13 mouse cellular contexts compared by ENCODE assay signal in the genomic region with DNA sequence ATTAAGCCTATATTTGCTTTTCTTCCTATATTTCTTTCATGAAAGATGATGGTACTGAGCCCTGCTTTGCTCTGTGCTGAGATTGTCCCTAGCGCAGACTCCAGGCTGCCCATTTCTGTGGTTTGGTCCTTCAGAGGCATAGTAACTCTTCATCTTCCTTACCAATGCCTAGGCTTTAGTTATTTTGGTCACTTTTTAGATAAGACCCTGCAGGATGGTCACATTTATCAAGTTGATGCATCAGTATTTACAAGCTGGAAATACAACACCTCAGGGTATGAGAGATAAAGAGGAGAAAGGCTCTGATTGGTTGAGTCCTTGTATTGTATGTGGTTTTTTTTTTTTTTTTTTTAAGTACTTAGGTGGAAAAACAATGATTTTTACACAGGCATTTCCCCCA. TPM values are rescaled to one million over a fixed set of nuclear protein-coding genes. Genes with fewer than 3 reads are reported as not detected.
DNase-seq lines count a peak whose midpoint lies in the region; ATAC-seq and TF ChIP-seq lines count a peak whose summit lies in the region.
"Had no signal": no experiment of that assay in that cellular context is flagged by ENCODE, and none has a peak within 500 bp of the region (broad histone marks: within the 10 kb centered on the region; RNA-seq: fewer than 3 reads in every experiment).

No protein-coding gene starts in this region.

- H3K27ac ChIP-seq in embryonic facial prominence, embryonic 11.5 days (replicated peaks; ENCODE audit: low read depth, low read length) = no peak overlapping the region
- H3K27ac ChIP-seq in forebrain, postnatal 0 days (ENCODE audit: low read depth, low read length) = peak overlapping the region; percentile 84
- H3K27ac ChIP-seq in midbrain, embryonic 13.5 days = peak overlapping the region; percentile 41
- H3K27ac ChIP-seq: limb, embryonic 15.5 days had no signal

- TF ChIP-seq CTCF in forebrain, postnatal 0 days (IDR thresholded peaks at IDR 0.05; ENCODE audit: low read depth) = no peak

- H3K27me3 ChIP-seq in embryonic facial prominence, embryonic 11.5 days (ENCODE audit: control insufficient read depth, insufficient read depth, low read length) = peaks cover 44% of the 10 kb centered on the region
- H3K27me3 ChIP-seq in forebrain, postnatal 0 days (ENCODE audit: insufficient read depth, low read length) = no peaks in the 10 kb centered on the region
- no peaks in the 10 kb centered on the region for H3K27me3 ChIP-seq in midbrain, embryonic 13.5 days

- H3K4me2 ChIP-seq in embryonic facial prominence, embryonic 11.5 days (ENCODE audit: low read depth, low read length) = no peak overlapping the region
- H3K4me2 ChIP-seq in forebrain, postnatal 0 days (ENCODE audit: low read depth) = peak overlapping the region; percentile 98
- H3K4me2 ChIP-seq in midbrain, embryonic 13.5 days (replicated peaks) = peak overlapping the region; percentile 64
- H3K4me2 ChIP-seq: heart, embryonic 12.5 days; limb, embryonic 15.5 days; lung, embryonic 14.5 days had no signal

- no peaks in the 10 kb centered on the region for H3K9me3 ChIP-seq in embryonic facial prominence, embryonic 11.5 days (replicated peaks; ENCODE audit: control insufficient read depth, low read length)
- H3K9me3 ChIP-seq in forebrain, postnatal 0 days (ENCODE audit: low read length) = no peaks in the 10 kb centered on the region
- no peaks in the 10 kb centered on the region for H3K9me3 ChIP-seq in midbrain, embryonic 13.5 days
- H3K9me3 ChIP-seq: heart, embryonic 12.5 days; limb, embryonic 15.5 days had no signal

- 5% methylated on average over 1 of the region's 1 CpGs for WGBS in embryonic facial prominence, embryonic 11.5 days
- 10% methylated on average over 1 of the region's 1 CpGs for WGBS in forebrain, postnatal 0 days
- WGBS in midbrain, embryonic 13.5 days = 11% methylated on average over 1 of the region's 1 CpGs

- peaks cover 2% of the 10 kb centered on the region for H3K4me1 ChIP-seq in embryonic facial prominence, embryonic 11.5 days (ENCODE audit: control insufficient read depth, insufficient read depth, low read length)
- H3K4me1 ChIP-seq in forebrain, postnatal 0 days (ENCODE audit: insufficient read depth) = peaks cover 18% of the 10 kb centered on the region
- peaks cover 46% of the 10 kb centered on the region for H3K4me1 ChIP-seq in midbrain, embryonic 13.5 days (replicated peaks)

- H3K9ac ChIP-seq in embryonic facial prominence, embryonic 11.5 days (replicated peaks; ENCODE audit: low read length) = peak overlapping the region; percentile 33
- peak overlapping the region; percentile 94 for H3K9ac ChIP-seq in forebrain, postnatal 0 days
- peak overlapping the region; percentile 74 for H3K9ac ChIP-seq in midbrain, embryonic 13.5 days (replicated peaks)
- H3K9ac ChIP-seq: heart, embryonic 12.5 days; limb, embryonic 15.5 days; lung, embryonic 14.5 days had no signal

- no peaks in the 10 kb centered on the region for H3K36me3 ChIP-seq in embryonic facial prominence, embryonic 11.5 days (replicated peaks; ENCODE audit: control insufficient read depth, insufficient read depth, low read depth, low read length)
- H3K36me3 ChIP-seq in forebrain, postnatal 0 days (ENCODE audit: insufficient read depth) = peaks cover 22% of the 10 kb centered on the region
- H3K36me3 ChIP-seq in midbrain, embryonic 13.5 days = peaks cover 23% of the 10 kb centered on the region
- H3K36me3 ChIP-seq: heart, embryonic 12.5 days; limb, embryonic 15.5 days had no signal

- peak; percentile 49 for DNase-seq in embryo, embryonic 10.5 days (ENCODE audit: low spot score)
- no peak for DNase-seq in embryo, embryonic 9.5 days (ENCODE audit: extremely low spot score)
- DNase-seq in embryonic facial prominence, embryonic 11.5 days (ENCODE audit: low spot score) = no peak
- peak; percentile 59 for DNase-seq in forebrain, postnatal 0 days
- no peak for DNase-seq in B cell, adult 2 months
- DNase-seq in urinary bladder, postnatal 10 days (ENCODE audit: low spot score) = no peak
- DNase-seq in c-Kit-positive CD71-positive TER-119-positive erythroid progenitor cells, embryonic 14.5 days (ENCODE audit: low spot score) = no peak
- DNase-seq: gastrocnemius, postnatal 25 days; lung, embryonic 14.5 days; thymus, adult 2 months had no signal

- peak overlapping the region; percentile 19 for H3K4me3 ChIP-seq in embryonic facial prominence, embryonic 11.5 days (ENCODE audit: low read depth, low read length)
- peak overlapping the region; percentile 75 for H3K4me3 ChIP-seq in forebrain, postnatal 0 days (ENCODE audit: low read depth, low read length)
- H3K4me3 ChIP-seq in midbrain, embryonic 13.5 days (replicated peaks) = peak overlapping the region; percentile 96
- H3K4me3 ChIP-seq: heart, embryonic 12.5 days; limb, embryonic 15.5 days had no signal

- no peak for ATAC-seq in embryonic facial prominence, embryonic 11.5 days (replicated peaks; ENCODE audit: insufficient number of reproducible peaks, low FRiP score, low TSS enrichment, low read depth)
- ATAC-seq in forebrain, postnatal 0 days = no peak
- ATAC-seq in midbrain, embryonic 13.5 days = no peak

RNA-seq across cellular contexts. Expression of gene Pou3f3, which starts 5.2 kb away (rescaled TPM):
- 7.2 and 9.9 TPM in 2 replicates for polyA plus RNA-seq in embryonic facial prominence, embryonic 11.5 days (2014; fragmentation: Nextera tagmentation; extraction: Ambion mirVana)
- total RNA-seq in forebrain, postnatal 0 days (2014; rRNA removed) = 76.9 and 81.4 TPM in 2 replicates
- polyA plus RNA-seq in forebrain, postnatal 0 days (2015; fragmentation: Nextera tagmentation; extraction: Ambion mirVana) = 22.7 and 28.0 TPM in 2 replicates
- polyA plus RNA-seq in midbrain, embryonic 13.5 days (2015; fragmentation: Nextera tagmentation; extraction: Ambion mirVana) = 28.2 and 28.4 TPM in 2 replicates
- total RNA-seq: gastrocnemius, postnatal 25 days had no signal

Comparison
In these comparisons a context has a peak if more than half of its experiments do, and no peak if none do; other contexts are left out.
1. DNase-seq: peak in embryo, embryonic 10.5 days (single experiment) and forebrain, postnatal 0 days (single experiment); none in embryo, embryonic 9.5 days (single experiment), embryonic facial prominence, embryonic 11.5 days (single experiment), B cell, adult 2 months (0 of 2), urinary bladder, postnatal 10 days (single experiment) and c-Kit-positive CD71-positive TER-119-positive erythroid progenitor cells, embryonic 14.5 days (single experiment).
2. H3K4me3 ChIP-seq: peak in every context shown above with its lines; median percentile 96 in midbrain, embryonic 13.5 days; 75 in forebrain, postnatal 0 days; 19 in embryonic facial prominence, embryonic 11.5 days.
3. H3K9ac ChIP-seq: peak in every context shown above with its lines; median percentile 94 in forebrain, postnatal 0 days; 74 in midbrain, embryonic 13.5 days; 33 in embryonic facial prominence, embryonic 11.5 days.